Mouse (Mus musculus) heart, adult 2 months (tissue): Measurements from ENCODE around the gene Marf1. TPM values are rescaled to one million over a fixed set of nuclear protein-coding genes. Genes with fewer than 3 reads are reported as not detected.
A peak's percentile ranks its signal among the peaks of the same experiment; 100 is the strongest.

Source experiments
- DNase-seq, 2 experiments: peaks; one replicate each; pipeline ENCODE4 v3.0.0; 2021
- H3K27ac ChIP-seq: fragments of 200-600 bp; 2 replicates; pipeline ENCODE4 v1.8.1; 2022
- H3K27me3 ChIP-seq: fragments of 200-500 bp; 2 replicates; pipeline ENCODE4 v1.6.1; 2012; ENCODE audit warnings: mild to moderate bottlenecking, low read length, inconsistent platforms, mixed read lengths; ENCODE audit not compliant: control insufficient read depth, insufficient read depth
- H3K36me3 ChIP-seq: fragments of 200-500 bp; 2 replicates; pipeline ENCODE4 v1.6.1; 2012; ENCODE audit warnings: low read length, inconsistent platforms; ENCODE audit not compliant: control insufficient read depth, insufficient read depth
- H3K4me1 ChIP-seq: fragments of 200-500 bp; 2 replicates; pipeline ENCODE4 v1.6.1; 2011; ENCODE audit warnings: low read length; ENCODE audit not compliant: control insufficient read depth, insufficient read depth
- H3K4me3 ChIP-seq: fragments of 200-600 bp; 2 replicates; pipeline ENCODE4 v1.8.1; 2022
- H3K79me2 ChIP-seq: fragments of 200-500 bp; replicated peaks from 2 replicates; pipeline ENCODE4 v1.6.1; 2012; ENCODE audit warnings: mild to moderate bottlenecking, inconsistent platforms, low read length, moderate library complexity, mixed read lengths; ENCODE audit not compliant: control insufficient read depth, insufficient read depth
- H3K9ac ChIP-seq: fragments of 200-500 bp; 2 replicates; pipeline ENCODE4 v1.6.1; 2012; ENCODE audit warnings: low read depth, mild to moderate bottlenecking, control low read depth, inconsistent platforms, low read length, mixed read lengths
- CTCF ChIP-seq: fragments of 200-600 bp; IDR thresholded peaks from 2 replicates; pipeline ENCODE4 v1.8.1; 2022; ENCODE audit warnings: antibody characterized with exemption, mild to moderate bottlenecking, moderate library complexity
- EP300 ChIP-seq: fragments of 200-500 bp; IDR thresholded peaks from 2 replicates; pipeline ENCODE4 v1.6.1; 2011; ENCODE audit warnings: low read depth, low read length, control low read depth; ENCODE audit not compliant: insufficient read depth
- POLR2A ChIP-seq: fragments of 200-500 bp; IDR thresholded peaks from 2 replicates; pipeline ENCODE4 v1.6.1; 2011; ENCODE audit warnings: mild to moderate bottlenecking, low read depth, low read length, control low read depth; ENCODE audit not compliant: insufficient read depth
- WGBS: fragments of 180-500 bp; shearing (Covaris S2); methylation state at CpG from one replicate; pipeline ENCODE4 v1.1.7; 2018; 5-methylcytosine and 5-hydroxymethylcytosine counted together
- intact Hi-C: fragments of 180-260 bp; cut with DNase I; formaldehyde crosslinking; loops from one replicate; pipeline ENCODE4 v1.15.1; 2025
- polyA plus RNA-seq: library from polyadenylated mRNA; depleted of rRNA; stranded (reverse); fragments of >200 nt; gene quantifications from 2 replicates; pipeline ENCODE4 v1.2.3, GENCODE M21; 2012
- total RNA-seq, 2 experiments: library from RNA; stranded (reverse); gene quantifications; 2 replicates each; pipeline ENCODE4 v1.2.3; 2021

Marf1 gene
- total and polyA plus RNA-seq, 3 experiments, result 8.3 to 36.1 (median 32.4) TPM

DNA sequence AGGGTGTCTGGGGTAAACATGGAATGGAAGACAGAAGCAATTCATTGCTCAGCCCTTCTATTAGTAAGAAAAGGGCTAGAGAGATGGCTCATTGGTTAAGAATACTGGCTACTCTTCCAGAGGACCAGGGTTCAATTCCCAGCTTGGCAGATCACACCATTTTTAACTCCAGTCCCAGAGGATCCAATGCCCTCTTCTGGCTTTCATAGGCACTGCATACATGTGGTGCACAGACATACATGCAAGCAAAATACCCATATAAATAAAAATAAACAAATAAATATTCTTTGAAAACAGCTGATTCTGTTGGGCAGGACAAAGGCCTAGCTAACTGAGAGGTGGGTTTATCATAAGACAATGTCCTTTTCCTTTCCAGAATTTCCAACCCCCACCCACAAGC lies 40.6 kb downstream of the Marf1 start:
- Histone ChIP-seq H3K36me3 (peaks cover 7% of the 10 kb centered on the region), H3K4me1 (no peaks in the 10 kb centered on the region; the same call in 1 of the 2 replicates), H3K27me3 (no peaks in the 10 kb centered on the region), H3K4me3 (no peak overlapping the region), H3K27ac (no peak overlapping the region), H3K9ac (no peak overlapping the region), H3K79me2 (no peaks in the 10 kb centered on the region; the same call in 1 of the 2 replicates)
- TF ChIP-seq CTCF, result peak; percentile 38
- TF ChIP-seq EP300, result no peak
- DNase-seq, result no peak
- intact Hi-C loops, result no loop called here

DNA sequence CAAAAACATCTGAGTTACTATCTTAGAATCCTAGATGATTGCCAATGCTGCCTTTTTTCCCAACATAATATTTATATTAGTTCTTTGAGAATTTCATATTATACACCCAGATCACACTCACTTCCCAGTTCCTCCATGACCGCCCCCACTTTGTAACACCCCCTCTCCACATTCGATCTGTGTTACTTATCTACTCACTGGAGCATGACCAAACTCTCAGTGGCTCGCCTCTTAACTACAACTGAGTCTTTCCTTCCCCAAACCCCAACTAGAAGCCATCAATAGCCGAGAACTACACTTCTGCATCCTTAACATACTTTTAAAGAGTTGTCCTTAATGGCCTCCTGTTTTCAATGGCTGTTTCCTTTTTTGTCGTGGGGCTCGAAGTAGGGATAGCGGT lies 41.6 kb downstream of the Marf1 start:
- Histone ChIP-seq H3K79me2 (no peaks in the 10 kb centered on the region; the same call in 1 of the 2 replicates), H3K27me3 (no peaks in the 10 kb centered on the region), H3K27ac (no peak overlapping the region), H3K4me1 (no peaks in the 10 kb centered on the region; the same call in 1 of the 2 replicates), H3K36me3 (peaks cover 13% of the 10 kb centered on the region), H3K9ac (no peak overlapping the region), H3K4me3 (no peak overlapping the region)
- 96% methylated on average over 7 of the region's 7 CpGs for WGBS
- intact Hi-C loops, result no loop called here
- DNase-seq, result no peak
- TF ChIP-seq CTCF (no peak), EP300 (no peak), POLR2A (no peak)

DNA sequence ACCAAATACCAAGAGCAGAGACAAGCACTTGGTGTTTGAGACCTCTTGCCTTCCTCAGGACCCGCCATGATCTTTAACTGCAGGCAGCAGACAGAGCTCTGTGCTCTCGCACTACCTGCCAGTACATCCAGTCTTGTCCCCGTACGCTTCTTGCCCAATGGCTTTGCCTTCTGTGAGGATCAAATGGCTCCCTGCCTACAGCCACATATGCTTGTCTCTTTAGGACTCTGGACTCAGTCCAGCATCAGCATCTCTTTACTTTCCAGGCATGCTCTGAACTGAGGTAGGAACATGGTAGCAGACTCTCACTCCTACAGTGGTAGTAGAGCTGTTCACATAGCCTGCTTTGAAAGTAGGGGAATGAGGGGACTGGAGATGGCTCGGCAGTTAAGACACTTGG lies 42.2 kb downstream of the Marf1 start:
- Histone ChIP-seq H3K27ac (no peak overlapping the region), H3K79me2 (no peaks in the 10 kb centered on the region; the same call in 1 of the 2 replicates), H3K4me3 (no peak overlapping the region), H3K27me3 (no peaks in the 10 kb centered on the region), H3K9ac (no peak overlapping the region), H3K36me3 (peaks cover 11% of the 10 kb centered on the region), H3K4me1 (no peaks in the 10 kb centered on the region; the same call in 1 of the 2 replicates)
- 90% methylated on average over 5 of the region's 5 CpGs for WGBS
- TF ChIP-seq CTCF (no peak), POLR2A (no peak), EP300 (no peak)
- intact Hi-C loops, result no loop called here
- DNase-seq, result no peak

DNA sequence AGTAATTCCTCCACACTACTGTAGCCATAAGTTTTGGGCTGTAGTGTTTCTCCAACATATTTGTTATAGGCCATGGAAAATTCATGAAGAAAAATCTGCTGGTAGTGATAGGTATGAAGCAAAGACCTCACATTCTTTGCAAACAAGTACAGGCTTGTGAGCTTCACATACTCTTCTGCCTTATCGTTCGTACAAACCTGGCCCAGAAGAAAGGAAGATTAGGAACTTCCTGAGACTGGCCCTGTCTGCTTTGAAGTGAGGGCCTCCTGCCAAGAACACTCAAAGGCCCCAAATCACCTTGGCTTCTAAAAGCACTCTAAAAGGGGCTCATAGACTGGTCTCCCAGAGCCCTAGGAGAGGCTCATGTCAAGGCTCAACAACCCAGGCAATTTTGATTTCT lies 45.9 kb downstream of the Marf1 start:
- Histone ChIP-seq H3K27ac (no peak overlapping the region), H3K4me3 (no peak overlapping the region), H3K27me3 (no peaks in the 10 kb centered on the region), H3K4me1 (no peaks in the 10 kb centered on the region), H3K79me2 (no peaks in the 10 kb centered on the region; the same call in 1 of the 2 replicates), H3K36me3 (peaks cover 6% of the 10 kb centered on the region), H3K9ac (no peak overlapping the region)
- 19% methylated on average over 2 of the region's 2 CpGs for WGBS
- TF ChIP-seq POLR2A (no peak), CTCF (no peak), EP300 (no peak)
- DNase-seq, result no peak
- intact Hi-C loops, result no loop called here

DNA sequence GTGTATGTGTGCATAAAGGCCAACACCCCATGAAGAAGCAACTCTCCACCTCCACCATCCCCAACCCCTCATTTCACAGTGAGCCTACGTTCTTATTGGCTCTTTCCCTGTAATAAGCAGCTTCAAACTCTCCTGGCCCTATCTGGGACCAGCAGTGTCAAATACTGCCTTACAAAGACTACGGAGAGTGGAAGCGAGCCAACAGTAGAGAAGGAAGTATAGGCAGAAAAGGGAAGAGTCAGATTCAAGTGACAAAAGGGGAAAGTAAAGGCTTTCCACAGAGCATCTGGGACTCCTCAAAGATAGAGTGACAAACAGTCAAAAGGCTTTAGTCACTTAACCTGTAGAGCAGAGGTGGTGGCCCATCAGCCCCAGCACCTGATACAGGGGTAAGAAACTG lies 50.4 kb downstream of the Marf1 start:
- 88% methylated on average over 3 of the region's 3 CpGs for WGBS
- Histone ChIP-seq H3K4me3 (no peak overlapping the region), H3K27ac (no peak overlapping the region), H3K27me3 (no peaks in the 10 kb centered on the region), H3K36me3 (peaks cover 9% of the 10 kb centered on the region), H3K9ac (no peak overlapping the region), H3K4me1 (no peaks in the 10 kb centered on the region), H3K79me2 (no peaks in the 10 kb centered on the region)
- intact Hi-C loops, result no loop called here
- no peak for TF ChIP-seq EP300
- TF ChIP-seq POLR2A, result no peak
- no peak for TF ChIP-seq CTCF
- DNase-seq, result no peak

DNA sequence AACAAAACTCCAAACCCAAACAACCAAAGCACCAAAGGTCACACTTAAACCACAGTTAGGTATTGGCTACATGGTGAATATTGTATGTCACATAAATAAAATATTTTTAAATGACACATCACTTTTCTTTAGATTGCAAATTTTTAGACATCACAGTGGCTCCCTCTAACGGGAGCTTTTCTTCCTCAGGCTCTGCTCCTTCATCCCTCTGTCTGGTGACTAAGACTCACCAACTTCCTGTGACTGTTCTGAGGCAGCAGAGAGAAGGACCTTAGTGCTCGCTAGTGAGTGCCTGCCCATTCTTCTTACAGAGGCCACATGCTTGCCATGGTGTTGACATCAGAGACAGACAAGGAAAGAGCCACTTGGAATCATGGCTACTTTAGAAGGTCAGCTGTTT lies 51.0 kb downstream of the Marf1 start:
- H3K36me3 ChIP-seq, result peaks cover 4% of the 10 kb centered on the region
- H3K27ac ChIP-seq, result no peak overlapping the region
- intact Hi-C loops, result no loop called here

More for the DNA sequence above, 51.0 kb downstream of the Marf1 start:
- DNase-seq, result no peak
- Histone ChIP-seq H3K4me1 (no peaks in the 10 kb centered on the region), H3K27me3 (no peaks in the 10 kb centered on the region), H3K79me2 (no peaks in the 10 kb centered on the region), H3K9ac (no peak overlapping the region), H3K4me3 (no peak overlapping the region)
- TF ChIP-seq EP300 (no peak), POLR2A (no peak), CTCF (no peak)
- 48% methylated on average over 2 of the region's 2 CpGs for WGBS
